Mouse (Mus musculus): ENCODE data around the gene Cd79b. TPM values are rescaled to one million over a fixed set of nuclear protein-coding genes. Genes with fewer than 3 reads are reported as not detected.

The Cd79b gene
- total RNA-seq, 4 experiments from 2014 or later: 0.26 to 0.93 TPM; not detected in 2

GRCm38 (mm10) chr11:106318406-106319366 lies 4.1 kb upstream of the Cd79b start:
- no peak for DNase-seq (ENCODE audit: low spot score in 2 of 2)

DNA sequence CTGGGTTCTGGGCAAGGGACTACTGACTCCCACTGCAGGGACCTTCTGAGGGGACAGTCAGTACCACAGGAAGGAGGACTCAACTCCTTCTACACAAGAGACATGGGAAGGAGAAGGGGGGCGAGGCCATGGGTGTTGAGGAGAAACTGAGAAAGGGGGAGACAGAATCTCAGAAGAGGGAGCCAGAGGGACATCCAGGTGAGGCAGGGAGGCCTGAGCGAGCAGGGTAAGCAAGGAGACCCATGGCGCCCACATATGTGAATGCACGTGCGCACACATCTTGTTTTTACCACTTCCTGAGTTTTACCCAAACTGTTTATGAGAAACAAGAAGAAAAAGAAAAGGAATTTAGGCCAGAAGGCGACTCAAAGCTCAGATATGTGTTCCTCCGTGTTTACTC lies 3.2 kb upstream of the Cd79b start:
- DNase-seq (ENCODE audit: low spot score in 2 of 2): no peak

DNA sequence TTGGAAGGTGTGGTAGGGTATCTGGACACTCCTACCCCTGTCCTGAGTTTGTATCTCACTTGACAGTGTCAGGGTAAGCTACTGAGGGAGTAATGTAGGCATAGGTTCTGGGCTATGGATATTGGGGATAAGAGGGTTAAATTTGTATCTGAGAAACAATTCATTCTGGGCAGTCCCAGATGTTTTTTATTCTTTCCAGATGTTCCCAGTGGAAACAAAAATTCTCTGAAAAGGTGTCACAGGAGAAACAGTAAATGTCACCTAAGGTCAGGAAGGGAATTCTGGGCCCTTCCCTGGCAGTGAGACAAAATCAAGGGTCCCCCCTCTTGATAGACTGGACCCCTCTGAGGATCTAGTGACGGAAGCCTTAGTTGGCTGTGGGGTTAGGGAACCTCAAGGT lies 1.9 kb upstream of the Cd79b start:
- no peak for DNase-seq (ENCODE audit: low spot score in 2 of 2)

- no peak for DNase-seq (ENCODE audit: low spot score in 2 of 2)
Measured at GRCm38 (mm10) chr11:106313533-106313932, 1.0 kb downstream of the Cd79b start.

DNA sequence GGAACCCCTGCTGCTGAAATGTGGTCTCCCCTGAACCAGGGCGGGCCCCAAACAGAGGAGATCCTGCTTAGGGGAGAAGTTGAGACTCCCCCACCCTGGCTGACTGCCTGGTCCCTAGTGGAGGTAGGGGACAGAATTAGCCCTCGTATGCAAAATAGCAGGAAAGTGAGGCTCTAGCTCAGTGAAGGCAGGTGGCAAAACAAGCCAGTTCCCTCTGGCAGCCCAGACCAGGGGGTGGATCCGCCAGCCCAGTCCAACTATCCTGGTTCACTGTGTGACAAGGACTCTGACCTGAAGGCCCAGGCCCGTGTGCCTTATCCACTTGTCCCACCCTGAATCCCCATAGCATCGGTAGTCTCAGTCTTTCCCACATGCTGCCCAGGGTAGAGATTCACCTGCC lies 4.4 kb downstream of the Cd79b start:
- no peak for DNase-seq (ENCODE audit: low spot score in 2 of 2)

GRCm38 (mm10) chr11:106308162-106308561 lies 6.4 kb downstream of the Cd79b start:
- no peak for DNase-seq (ENCODE audit: low spot score in 2 of 2)

DNA sequence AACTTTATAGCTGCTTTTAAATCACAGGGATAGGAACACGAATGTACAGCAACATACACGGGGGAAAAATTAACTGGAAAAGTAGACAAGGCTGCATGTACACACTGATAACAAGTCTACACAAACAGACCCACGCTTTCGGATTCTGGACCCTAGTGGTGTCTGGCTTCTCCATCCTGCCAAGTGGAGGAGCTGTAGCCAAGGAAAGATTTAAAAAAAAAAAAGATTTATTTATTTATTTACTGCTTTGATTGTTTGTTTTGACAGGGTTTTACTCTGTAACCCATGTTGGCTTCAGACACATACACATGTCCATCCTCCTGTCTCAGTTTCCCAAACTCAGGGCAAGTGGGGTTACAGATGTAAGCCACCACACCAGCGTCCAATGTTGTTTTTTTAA lies 7.1 kb downstream of the Cd79b start:
- no peak for DNase-seq (ENCODE audit: low spot score in 2 of 2)

DNA sequence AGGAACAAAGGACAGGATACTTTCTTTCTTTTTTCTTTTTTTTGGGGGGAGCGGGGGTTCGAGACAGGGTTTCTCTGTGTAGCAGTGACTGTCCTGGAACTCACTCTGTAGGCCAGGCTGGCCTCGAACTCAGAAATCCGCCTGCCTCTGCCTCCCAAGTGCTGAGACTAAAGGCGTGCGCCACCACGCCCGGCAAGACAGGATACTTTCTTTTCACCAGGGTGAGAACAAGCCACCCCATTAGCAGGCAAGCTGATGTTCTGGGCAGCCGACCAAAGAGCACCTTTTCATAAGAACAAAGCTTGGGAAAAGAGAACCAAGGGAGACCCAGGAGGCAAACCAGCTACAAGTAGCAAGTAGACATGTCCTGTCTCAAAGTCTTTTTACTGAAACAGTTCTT lies 7.8 kb downstream of the Cd79b start:
- DNase-seq (ENCODE audit: low spot score in 2 of 2): no peak

- no peak for DNase-seq (ENCODE audit: low spot score in 2 of 2)
Measured at GRCm38 (mm10) chr11:106306065-106306385, 8.5 kb downstream of the Cd79b start.

- no peak for DNase-seq (ENCODE audit: low spot score in 2 of 2)
Measured at GRCm38 (mm10) chr11:106305348-106306064, 9.1 kb downstream of the Cd79b start.

- no peak for DNase-seq (ENCODE audit: low spot score in 2 of 2)
Measured at GRCm38 (mm10) chr11:106302634-106303033, 11.9 kb downstream of the Cd79b start.

GRCm38 (mm10) chr11:106301765-106302164 lies 12.8 kb downstream of the Cd79b start, which contains the start of gene Gh:
TSS of gene Gh (minus strand) at chr11:106301865.
- DNase-seq (ENCODE audit: low spot score in 2 of 2): no peak

DNA sequence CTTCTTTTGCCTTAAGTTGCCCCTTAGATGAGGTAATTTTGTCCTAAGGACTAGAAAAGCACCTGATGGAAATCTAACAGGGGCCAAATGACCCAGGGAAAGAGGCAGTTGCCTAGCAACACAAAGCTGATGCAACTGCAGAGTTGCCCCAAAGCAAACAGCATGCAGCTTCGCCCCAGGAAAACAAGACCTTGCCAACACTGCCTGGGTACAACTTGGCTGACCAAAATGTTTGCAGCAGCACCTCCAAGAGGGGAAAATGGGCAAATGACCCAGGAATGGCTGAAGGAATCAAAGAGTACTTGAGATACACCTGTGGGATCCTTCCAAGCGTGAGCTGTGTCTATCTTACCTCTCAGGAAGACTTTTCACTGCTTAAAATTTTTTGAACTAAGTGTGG lies 22.7 kb downstream of the Cd79b start:
- no peak for DNase-seq (ENCODE audit: low spot score in 2 of 2)

DNA sequence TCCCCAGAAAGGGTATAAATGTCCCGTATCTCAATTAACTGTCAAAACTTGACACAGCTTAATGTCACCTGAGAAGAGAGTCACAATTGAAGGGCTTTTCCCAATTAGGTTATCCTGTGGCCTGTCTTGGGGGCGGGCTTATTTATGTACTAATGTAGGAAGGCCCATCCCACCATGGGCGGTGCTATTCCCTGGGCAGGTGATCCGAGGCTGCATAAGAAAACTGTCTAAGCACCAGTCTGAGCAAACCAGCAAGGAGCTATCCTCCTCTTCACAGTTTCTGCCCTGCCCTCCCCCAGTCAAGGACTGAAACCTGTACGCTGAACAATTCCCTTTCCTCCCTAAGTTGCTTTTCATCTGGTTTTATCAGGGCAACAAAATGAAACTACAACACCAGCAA lies 24.2 kb downstream of the Cd79b start:
- no peak for DNase-seq (ENCODE audit: low spot score in 2 of 2)

DNA sequence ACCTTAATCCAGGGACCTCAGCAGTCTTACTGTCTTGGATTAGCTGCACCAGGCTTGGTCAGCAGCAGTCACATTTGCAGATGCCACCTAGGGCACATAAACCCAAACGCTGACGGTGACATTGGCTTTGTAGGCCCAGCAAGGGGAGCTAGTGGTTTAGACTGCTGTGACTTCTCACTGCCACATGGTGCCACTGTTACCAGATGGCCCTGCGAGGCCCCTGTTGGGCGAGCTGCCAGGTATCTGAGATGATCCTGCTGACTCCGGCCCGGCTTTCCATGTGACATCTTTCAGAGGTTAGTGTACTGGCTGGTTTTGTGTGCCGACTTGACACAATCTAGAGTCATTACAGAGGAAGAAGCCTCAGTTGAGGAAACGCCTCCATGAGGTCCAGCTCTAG lies 25.2 kb downstream of the Cd79b start:
- DNase-seq (ENCODE audit: low spot score in 2 of 2): no peak

GRCm38 (mm10) chr11:106286987-106287386 lies 27.6 kb downstream of the Cd79b start:
- DNase-seq (ENCODE audit: low spot score in 2 of 2): no peak

GRCm38 (mm10) chr11:106286206-106286605 lies 28.4 kb downstream of the Cd79b start:
- DNase-seq (ENCODE audit: low spot score in 2 of 2): no peak

- DNase-seq (ENCODE audit: low spot score in 2 of 2): no peak
Measured at GRCm38 (mm10) chr11:106284126-106284525, 30.4 kb downstream of the Cd79b start.

DNA sequence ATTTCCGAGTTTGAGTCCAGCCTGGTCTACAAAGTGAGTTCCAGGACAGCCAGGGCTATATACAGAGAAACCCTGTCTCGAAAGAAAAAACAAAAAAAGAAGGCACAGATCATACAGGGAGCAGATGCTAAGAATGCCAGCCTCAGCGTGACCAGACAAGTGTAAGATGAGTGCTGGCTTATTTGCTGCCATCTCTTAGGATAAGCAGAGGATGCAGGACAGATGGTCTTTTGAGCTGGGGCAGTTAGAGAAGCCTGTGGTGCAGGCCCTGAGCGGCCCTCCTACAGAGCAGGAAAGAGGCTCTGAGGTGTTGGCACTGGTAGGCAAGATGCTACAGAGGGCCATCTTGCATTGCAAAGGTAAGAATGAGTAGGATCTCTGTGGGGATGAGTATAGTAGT lies 31.2 kb downstream of the Cd79b start:
- DNase-seq (ENCODE audit: low spot score in 2 of 2): no peak

- DNase-seq (ENCODE audit: low spot score in 2 of 2): no peak
Measured at GRCm38 (mm10) chr11:106282452-106282851, 32.1 kb downstream of the Cd79b start.

GRCm38 (mm10) chr11:106276454-106276853 lies 38.1 kb downstream of the Cd79b start, which contains the start of gene Tcam1:
TSS of gene Tcam1 (plus strand) at chr11:106276672.
- DNase-seq (ENCODE audit: low spot score in 2 of 2): peak; percentile 80 to 92

DNA sequence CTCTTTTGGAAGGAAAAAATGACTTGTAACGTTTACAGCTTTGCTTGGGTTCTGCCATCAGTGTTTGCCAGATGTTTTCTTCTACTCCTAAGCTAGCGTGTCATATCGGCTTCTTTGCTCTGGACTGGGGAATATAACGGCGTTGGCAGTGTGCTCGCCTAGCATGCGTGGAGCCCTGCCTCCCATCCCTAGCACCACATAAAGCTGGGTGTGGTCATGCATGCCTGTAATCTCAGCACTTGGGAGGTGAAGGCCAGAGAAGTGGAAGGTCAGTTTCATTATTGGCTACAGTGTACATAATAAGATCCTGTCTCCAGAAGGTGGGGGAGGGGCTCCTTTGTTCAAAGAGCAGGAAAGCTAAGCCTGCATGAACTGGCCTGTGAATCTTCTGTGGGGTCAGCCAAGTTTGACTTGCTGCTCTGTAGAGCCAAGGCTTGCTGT lies 39.6 kb downstream of the Cd79b start:
- no peak for DNase-seq (ENCODE audit: low spot score in 2 of 2)

All from left cerebral cortex, adult 8-10 months (tissue).